Mouse (Mus musculus): Measurements from ENCODE around the gene Gnl2. TPM values are rescaled to one million over a fixed set of nuclear protein-coding genes. Genes with fewer than 3 reads are reported as not detected.

The Gnl2 gene
- polyA plus RNA-seq, 1 experiment from 2014 or later: 72.5 TPM

DNA sequence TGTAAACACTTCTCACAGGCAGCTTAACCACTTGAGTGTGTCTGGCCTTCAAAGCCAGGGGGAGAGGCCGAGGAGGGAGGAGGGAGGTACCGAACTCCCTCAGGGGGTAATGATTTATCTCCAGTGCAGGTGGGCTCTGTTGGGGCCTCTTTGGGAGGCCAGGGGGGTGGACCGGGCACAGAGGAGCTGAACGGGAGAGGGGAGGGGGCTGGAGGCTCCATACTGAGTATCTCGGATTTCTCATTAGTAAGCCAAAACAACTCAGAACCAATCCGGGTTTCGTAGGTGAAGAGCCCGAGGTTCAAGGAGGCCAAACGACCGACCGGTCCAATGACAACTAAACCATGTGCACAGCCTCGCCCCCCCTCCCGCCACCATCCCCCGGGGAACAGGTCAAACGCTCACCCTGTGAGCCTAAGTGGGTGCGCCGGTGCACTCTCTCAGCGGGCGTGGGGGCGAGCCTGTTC is 26.6 kb upstream of the Gnl2 start:
- Histone ChIP-seq H3K27me3 (replicated peaks; ENCODE audit: control insufficient read depth, insufficient read depth, low read length) (peaks cover 62% of the 10 kb centered on the region), H3K4me3 (ENCODE audit: low read depth, low read length) (peak overlapping the region; percentile 15), H3K9ac (ENCODE audit: low read depth, low read length) (peak overlapping the region; percentile 45; the same call in 1 of the 2 replicates), H3K4me1 (ENCODE audit: control insufficient read depth, insufficient read depth, low read length) (peaks cover 17% of the 10 kb centered on the region), H3K36me3 (ENCODE audit: control insufficient read depth, insufficient read depth, low read length) (no peaks in the 10 kb centered on the region), H3K9me3 (ENCODE audit: control insufficient read depth, low read length) (no peaks in the 10 kb centered on the region), H3K4me2 (ENCODE audit: low read depth, low read length) (peak overlapping the region; percentile 45), H3K27ac (replicated peaks; ENCODE audit: low read depth, low read length) (no peak overlapping the region)
- WGBS: 2% methylated on average over 17 of the region's 20 CpGs
- DNase-seq (ENCODE audit: low spot score) (peak; percentile 41), ATAC-seq (ENCODE audit: low read depth) (0 out of 2 replicates have a peak, but pooled peaks have one; percentile 9)

- WGBS: 2% methylated on average over 7 of the region's 7 CpGs
- H3K36me3 ChIP-seq (ENCODE audit: control insufficient read depth, insufficient read depth, low read length): no peaks in the 10 kb centered on the region
- ATAC-seq (ENCODE audit: low read depth): no peak
- H3K27me3 ChIP-seq (replicated peaks; ENCODE audit: control insufficient read depth, insufficient read depth, low read length): peaks cover 59% of the 10 kb centered on the region
- no peak overlapping the region for H3K27ac ChIP-seq (replicated peaks; ENCODE audit: low read depth, low read length)
- DNase-seq (ENCODE audit: low spot score): no peak
- peak overlapping the region; percentile 45; the same call in 1 of the 2 replicates for H3K9ac ChIP-seq (ENCODE audit: low read depth, low read length)
- H3K4me3 ChIP-seq (ENCODE audit: low read depth, low read length): peak overlapping the region; percentile 15; the same call in 1 of the 2 replicates
- H3K9me3 ChIP-seq (ENCODE audit: control insufficient read depth, low read length): no peaks in the 10 kb centered on the region
- peaks cover 14% of the 10 kb centered on the region for H3K4me1 ChIP-seq (ENCODE audit: control insufficient read depth, insufficient read depth, low read length)
- H3K4me2 ChIP-seq (ENCODE audit: low read depth, low read length): peak overlapping the region; percentile 45
Measured at GRCm38 (mm10) chr4:124990325-124990724, 26.1 kb upstream of the Gnl2 start.

DNA sequence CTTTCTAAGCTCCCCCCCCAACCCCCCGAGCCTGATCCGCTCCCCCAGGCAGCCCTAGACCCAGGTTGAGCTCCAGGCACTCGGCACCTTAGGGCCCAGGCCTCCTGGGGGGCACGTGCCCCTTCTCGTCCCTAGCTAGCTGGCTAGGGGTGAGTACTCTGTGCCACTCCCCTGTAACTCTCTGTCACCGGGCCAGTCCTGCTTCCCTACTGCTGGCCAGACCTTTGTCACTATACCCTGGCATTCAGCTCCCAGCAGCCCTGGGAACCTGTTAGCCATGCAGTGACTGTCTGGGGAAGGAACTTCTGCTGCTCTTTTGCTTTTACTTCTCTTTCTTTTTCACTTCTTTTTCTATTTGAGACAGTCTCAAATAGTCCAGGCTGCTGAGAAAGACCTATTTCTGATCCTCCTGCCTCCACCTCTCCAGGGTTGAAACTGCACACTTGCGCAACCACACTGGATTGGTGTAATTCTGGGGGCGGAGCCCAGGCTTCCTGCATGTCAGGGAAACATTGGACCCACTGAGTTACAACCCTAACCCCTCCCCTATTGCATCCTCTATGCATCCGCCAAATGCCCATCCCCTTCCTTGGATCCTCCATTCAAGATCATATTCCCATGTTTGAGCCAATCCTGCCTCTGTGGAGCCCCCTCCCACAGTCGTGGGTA is 18.8 kb upstream of the Gnl2 start:
- no peaks in the 10 kb centered on the region for H3K36me3 ChIP-seq (ENCODE audit: control insufficient read depth, insufficient read depth, low read length)
- no peak overlapping the region for H3K9ac ChIP-seq (ENCODE audit: low read depth, low read length)
- no peaks in the 10 kb centered on the region for H3K9me3 ChIP-seq (ENCODE audit: control insufficient read depth, low read length)
- H3K27ac ChIP-seq (replicated peaks; ENCODE audit: low read depth, low read length): no peak overlapping the region
- no peaks in the 10 kb centered on the region for H3K4me1 ChIP-seq (ENCODE audit: control insufficient read depth, insufficient read depth, low read length)
- DNase-seq (ENCODE audit: low spot score) (no peak), ATAC-seq (ENCODE audit: low read depth) (no peak)
- no peaks in the 10 kb centered on the region for H3K27me3 ChIP-seq (replicated peaks; ENCODE audit: control insufficient read depth, insufficient read depth, low read length)
- WGBS: 71% methylated on average over 10 of the region's 10 CpGs
- H3K4me3 ChIP-seq (ENCODE audit: low read depth, low read length): no peak overlapping the region
- H3K4me2 ChIP-seq (ENCODE audit: low read depth, low read length): no peak overlapping the region

DNA sequence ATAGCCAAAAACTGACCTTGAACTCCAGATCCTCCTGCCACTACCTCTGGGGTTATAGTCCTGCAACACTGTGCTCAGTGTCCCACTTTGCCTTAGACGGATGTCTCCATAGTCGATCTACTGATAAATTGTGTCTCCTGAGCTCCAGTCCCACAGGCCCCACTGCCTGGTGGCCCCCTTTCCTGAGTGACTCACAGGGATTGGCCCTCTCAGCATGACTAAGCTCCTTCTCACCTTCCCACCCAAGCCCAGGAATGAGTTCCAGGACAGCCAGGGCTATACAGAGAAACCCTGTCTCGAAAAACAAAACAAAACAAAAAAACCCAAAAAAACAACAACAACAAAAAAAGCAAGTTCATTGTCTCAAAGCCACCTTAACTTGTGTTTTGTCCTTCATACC is 16.8 kb upstream of the Gnl2 start:
- DNase-seq (ENCODE audit: low spot score) (no peak), ATAC-seq (ENCODE audit: low read depth) (no peak)
- Histone ChIP-seq H3K4me3 (ENCODE audit: low read depth, low read length) (no peak overlapping the region), H3K4me2 (ENCODE audit: low read depth, low read length) (no peak overlapping the region), H3K4me1 (ENCODE audit: control insufficient read depth, insufficient read depth, low read length) (no peaks in the 10 kb centered on the region), H3K9me3 (ENCODE audit: control insufficient read depth, low read length) (no peaks in the 10 kb centered on the region), H3K36me3 (ENCODE audit: control insufficient read depth, insufficient read depth, low read length) (no peaks in the 10 kb centered on the region), H3K27me3 (replicated peaks; ENCODE audit: control insufficient read depth, insufficient read depth, low read length) (no peaks in the 10 kb centered on the region), H3K27ac (replicated peaks; ENCODE audit: low read depth, low read length) (no peak overlapping the region), H3K9ac (ENCODE audit: low read depth, low read length) (no peak overlapping the region)
- WGBS: 81% methylated on average over 3 of the region's 3 CpGs

DNA sequence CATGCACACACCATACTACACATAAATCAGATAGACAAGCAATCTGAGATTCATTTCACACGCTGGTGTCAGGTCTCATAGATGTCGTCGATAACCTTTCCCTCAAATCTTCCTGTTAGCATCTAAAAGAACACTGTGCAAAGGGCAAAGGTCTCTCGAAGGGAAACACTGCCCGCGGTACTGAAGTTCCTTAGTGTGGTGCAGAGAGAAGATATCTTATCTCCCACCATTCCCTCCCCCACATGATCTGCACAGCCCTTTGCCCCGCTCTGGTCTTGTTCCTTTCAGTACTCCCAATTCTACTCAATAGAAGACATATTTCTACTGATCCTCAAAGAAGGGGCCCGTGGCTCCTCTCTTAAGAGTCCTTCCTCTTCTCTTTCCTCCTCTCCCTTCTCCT is 13.4 kb upstream of the Gnl2 start:
- Histone ChIP-seq H3K27me3 (replicated peaks; ENCODE audit: control insufficient read depth, insufficient read depth, low read length) (peaks cover 23% of the 10 kb centered on the region), H3K4me1 (ENCODE audit: control insufficient read depth, insufficient read depth, low read length) (no peaks in the 10 kb centered on the region), H3K36me3 (ENCODE audit: control insufficient read depth, insufficient read depth, low read length) (no peaks in the 10 kb centered on the region), H3K9me3 (ENCODE audit: control insufficient read depth, low read length) (no peaks in the 10 kb centered on the region), H3K27ac (replicated peaks; ENCODE audit: low read depth, low read length) (no peak overlapping the region), H3K4me3 (ENCODE audit: low read depth, low read length) (no peak overlapping the region), H3K9ac (ENCODE audit: low read depth, low read length) (no peak overlapping the region), H3K4me2 (ENCODE audit: low read depth, low read length) (no peak overlapping the region)
- ATAC-seq (ENCODE audit: low read depth): no peak
- no peak for DNase-seq (ENCODE audit: low spot score)
- WGBS: 65% methylated on average over 8 of the region's 8 CpGs

GRCm38 (mm10) chr4:125004886-125005285 is 11.5 kb upstream of the Gnl2 start:
- Histone ChIP-seq H3K9me3 (ENCODE audit: control insufficient read depth, low read length) (no peaks in the 10 kb centered on the region), H3K27me3 (replicated peaks; ENCODE audit: control insufficient read depth, insufficient read depth, low read length) (peaks cover 28% of the 10 kb centered on the region), H3K4me1 (ENCODE audit: control insufficient read depth, insufficient read depth, low read length) (no peaks in the 10 kb centered on the region), H3K9ac (ENCODE audit: low read depth, low read length) (no peak overlapping the region), H3K36me3 (ENCODE audit: control insufficient read depth, insufficient read depth, low read length) (no peaks in the 10 kb centered on the region), H3K4me3 (ENCODE audit: low read depth, low read length) (no peak overlapping the region), H3K27ac (replicated peaks; ENCODE audit: low read depth, low read length) (no peak overlapping the region), H3K4me2 (ENCODE audit: low read depth, low read length) (no peak overlapping the region)
- 62% methylated on average over 12 of the region's 12 CpGs for WGBS
- DNase-seq (ENCODE audit: low spot score): no peak
- no peak for ATAC-seq (ENCODE audit: low read depth)

DNA sequence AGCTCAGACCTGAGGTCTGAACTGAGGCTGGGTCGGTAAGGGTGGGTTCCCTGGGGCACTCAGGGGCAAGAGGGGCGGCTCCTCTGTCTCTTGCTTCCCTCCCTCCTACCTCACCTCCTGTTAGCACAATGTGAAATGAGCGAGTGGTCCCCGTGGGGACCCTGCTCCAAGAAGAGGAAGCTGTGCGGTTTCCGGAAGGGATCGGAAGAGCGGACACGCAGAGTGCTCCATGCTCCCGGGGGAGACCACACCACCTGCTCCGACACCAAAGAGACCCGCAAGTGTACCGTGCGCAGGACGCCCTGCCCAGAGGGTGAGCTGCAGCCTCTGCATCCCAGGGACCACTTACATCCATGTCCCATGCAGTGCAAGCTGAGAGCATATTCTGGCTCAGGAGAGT is 8.9 kb upstream of the Gnl2 start:
- Histone ChIP-seq H3K27me3 (replicated peaks; ENCODE audit: control insufficient read depth, insufficient read depth, low read length) (peaks cover 28% of the 10 kb centered on the region), H3K4me3 (ENCODE audit: low read depth, low read length) (no peak overlapping the region), H3K4me2 (ENCODE audit: low read depth, low read length) (no peak overlapping the region), H3K9me3 (ENCODE audit: control insufficient read depth, low read length) (no peaks in the 10 kb centered on the region), H3K36me3 (ENCODE audit: control insufficient read depth, insufficient read depth, low read length) (no peaks in the 10 kb centered on the region), H3K27ac (replicated peaks; ENCODE audit: low read depth, low read length) (no peak overlapping the region), H3K4me1 (ENCODE audit: control insufficient read depth, insufficient read depth, low read length) (no peaks in the 10 kb centered on the region), H3K9ac (ENCODE audit: low read depth, low read length) (no peak overlapping the region)
- no peak for DNase-seq (ENCODE audit: low spot score)
- WGBS: 40% methylated on average over 14 of the region's 15 CpGs
- no peak for ATAC-seq (ENCODE audit: low read depth)

- Histone ChIP-seq H3K4me1 (ENCODE audit: control insufficient read depth, insufficient read depth, low read length) (no peaks in the 10 kb centered on the region), H3K4me3 (ENCODE audit: low read depth, low read length) (no peak overlapping the region), H3K27me3 (replicated peaks; ENCODE audit: control insufficient read depth, insufficient read depth, low read length) (peaks cover 28% of the 10 kb centered on the region), H3K9me3 (ENCODE audit: control insufficient read depth, low read length) (no peaks in the 10 kb centered on the region), H3K36me3 (ENCODE audit: control insufficient read depth, insufficient read depth, low read length) (no peaks in the 10 kb centered on the region), H3K4me2 (ENCODE audit: low read depth, low read length) (no peak overlapping the region), H3K9ac (ENCODE audit: low read depth, low read length) (no peak overlapping the region), H3K27ac (replicated peaks; ENCODE audit: low read depth, low read length) (no peak overlapping the region)
- no peak for DNase-seq (ENCODE audit: low spot score)
- whole genome bisulfite sequencing: 57% methylated on average over 6 of the region's 6 CpGs
- 0 out of 2 replicates have a peak, but pooled peaks have one; percentile 44 for ATAC-seq (ENCODE audit: low read depth)
Measured at GRCm38 (mm10) chr4:125008220-125008619, 8.2 kb upstream of the Gnl2 start.

- 57% methylated on average over 8 of the region's 8 CpGs for WGBS
- DNase-seq (ENCODE audit: low spot score) (peak; percentile 42), ATAC-seq (ENCODE audit: low read depth) (no peak)
- Histone ChIP-seq H3K4me1 (ENCODE audit: control insufficient read depth, insufficient read depth, low read length) (no peaks in the 10 kb centered on the region), H3K36me3 (ENCODE audit: control insufficient read depth, insufficient read depth, low read length) (no peaks in the 10 kb centered on the region), H3K27me3 (replicated peaks; ENCODE audit: control insufficient read depth, insufficient read depth, low read length) (peaks cover 28% of the 10 kb centered on the region), H3K4me3 (ENCODE audit: low read depth, low read length) (no peak overlapping the region), H3K9ac (ENCODE audit: low read depth, low read length) (no peak overlapping the region), H3K27ac (replicated peaks; ENCODE audit: low read depth, low read length) (no peak overlapping the region), H3K9me3 (ENCODE audit: control insufficient read depth, low read length) (no peaks in the 10 kb centered on the region), H3K4me2 (ENCODE audit: low read depth, low read length) (no peak overlapping the region)
Measured at GRCm38 (mm10) chr4:125008712-125009111, 7.7 kb upstream of the Gnl2 start.
